Mouse (Mus musculus) fat pad, adult 2 months (tissue): ENCODE measurements around the gene Bcl2l1.

Source experiments
- DNase-seq: peaks from one replicate; pipeline ENCODE4 v3.0.0-alpha.2; 2011; ENCODE audit warnings: low read depth, low spot score; ENCODE audit errors: extremely low read depth

The Bcl2l1 gene

DNA sequence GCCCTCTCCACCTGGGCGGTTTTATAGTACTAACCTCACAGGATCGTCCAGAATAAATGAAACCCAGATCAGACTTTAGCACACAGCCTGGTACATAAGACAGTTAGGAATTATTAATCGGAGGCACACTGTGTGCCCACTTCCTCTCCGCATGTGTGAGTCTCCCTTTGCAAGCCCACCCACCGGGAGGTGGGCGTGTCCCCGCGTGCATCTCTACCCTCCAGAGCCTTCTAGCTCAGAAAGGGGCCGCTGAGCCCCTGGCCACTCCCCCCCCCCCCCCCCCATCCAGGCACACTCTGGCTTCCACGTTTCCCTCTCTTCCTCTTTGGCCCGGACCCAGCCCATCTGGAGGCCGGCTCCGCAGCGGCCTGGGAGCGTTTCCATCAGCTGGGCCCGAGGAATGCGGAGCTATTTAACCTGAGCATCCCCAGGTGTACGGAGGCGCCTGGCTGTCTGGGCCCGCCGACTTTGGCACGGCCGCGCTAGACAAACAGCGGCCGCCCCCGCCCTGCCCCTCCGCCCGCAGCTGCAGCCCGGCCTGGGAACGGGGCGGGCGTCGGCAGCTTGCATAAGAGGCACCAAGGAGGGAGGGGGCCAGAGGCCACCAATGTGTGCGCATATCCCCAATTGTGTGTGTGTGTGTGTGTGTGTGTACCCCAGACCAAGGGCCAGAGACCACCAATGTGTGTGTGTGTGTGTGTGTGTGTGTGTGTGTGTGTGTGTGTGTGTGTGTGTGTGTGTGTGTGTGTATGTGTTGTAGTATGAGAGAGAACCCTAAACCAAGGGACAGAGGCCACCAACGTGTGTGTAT is 92.3 kb downstream of the Bcl2l1 start:
- no peak for DNase-seq

DNA sequence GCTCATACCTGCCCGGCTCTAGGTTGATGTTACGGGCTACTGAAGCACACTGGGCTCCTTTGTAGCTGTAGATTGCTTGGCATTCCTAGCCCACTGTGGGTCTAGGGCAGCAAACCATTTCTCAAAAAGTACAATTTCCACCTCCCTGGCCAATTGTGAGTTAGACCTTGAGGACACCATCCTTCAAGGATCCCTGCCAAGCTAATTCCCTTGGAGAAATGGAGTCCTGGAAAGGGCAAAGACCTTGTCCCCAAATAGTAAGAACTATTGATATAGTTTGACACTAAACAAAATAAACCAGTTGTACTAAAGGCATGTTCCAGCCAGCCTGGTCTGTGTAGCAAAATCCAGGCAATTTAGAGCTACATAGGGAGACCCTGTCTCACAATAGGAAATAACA is 93.2 kb downstream of the Bcl2l1 start:
- no peak for DNase-seq

DNA sequence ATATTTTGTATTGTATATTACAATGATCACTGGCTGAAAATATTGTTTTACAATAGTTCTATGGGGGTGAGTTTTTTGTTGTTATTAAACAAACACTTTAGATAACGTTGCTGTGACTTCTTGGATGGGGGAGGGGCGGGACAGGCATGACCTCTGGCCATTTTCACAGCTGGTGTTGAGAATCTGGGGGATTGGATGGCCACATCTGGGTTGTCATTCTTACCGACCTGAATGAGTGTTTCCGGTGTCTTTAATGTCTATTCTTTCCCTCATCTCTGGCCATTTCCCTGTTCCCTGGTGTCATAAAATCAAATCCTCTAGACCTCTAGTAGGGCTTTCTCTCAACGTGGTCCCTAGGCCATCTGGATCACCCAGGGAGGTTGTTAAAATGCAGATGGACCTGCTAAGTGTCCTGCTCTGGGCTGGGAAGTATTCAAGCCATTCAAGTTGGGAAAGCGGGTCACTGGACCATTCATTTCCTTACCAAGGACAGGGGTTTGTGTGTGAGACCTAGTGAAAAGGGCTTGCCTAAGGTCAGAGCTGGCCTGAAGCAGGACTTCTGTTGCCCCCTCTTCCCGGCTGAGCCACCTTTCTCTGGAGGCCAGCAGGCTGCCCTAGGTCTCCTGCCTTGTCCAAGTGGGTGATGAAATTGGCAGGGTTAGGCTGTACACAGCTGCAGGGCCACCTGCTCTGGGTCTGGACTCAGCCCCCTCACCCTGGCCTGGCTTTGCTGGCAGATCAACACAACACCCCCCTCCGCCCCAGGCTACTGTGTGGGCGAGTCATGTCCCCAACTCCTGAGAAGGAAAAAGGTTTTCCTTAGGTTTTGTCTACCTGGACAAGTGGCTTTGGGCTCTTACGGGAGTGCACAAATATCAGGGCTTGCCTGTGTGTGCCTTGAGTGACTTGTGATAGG is 94.0 kb downstream of the Bcl2l1 start:
- no peak for DNase-seq

DNA sequence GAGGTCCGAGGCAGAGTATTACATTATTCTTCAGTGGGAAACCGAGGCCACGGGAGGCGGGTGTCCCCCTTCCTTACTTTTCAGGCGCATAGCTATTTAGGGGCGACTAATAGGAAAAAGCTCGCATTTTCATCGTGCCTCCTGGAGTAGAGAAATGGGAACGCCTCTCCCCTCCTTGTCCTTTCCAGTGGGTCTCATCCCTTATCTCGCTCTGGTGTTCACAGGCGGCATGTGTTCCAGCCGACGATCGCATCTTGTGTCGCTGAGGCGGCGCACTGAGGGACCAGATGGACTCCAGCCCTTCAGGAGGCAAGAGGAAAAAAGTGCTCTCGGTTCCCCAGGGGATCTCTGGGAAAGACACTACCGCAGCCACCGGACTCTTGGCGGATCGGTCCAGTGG is 94.8 kb downstream of the Bcl2l1 start:
- DNase-seq: no peak

DNA sequence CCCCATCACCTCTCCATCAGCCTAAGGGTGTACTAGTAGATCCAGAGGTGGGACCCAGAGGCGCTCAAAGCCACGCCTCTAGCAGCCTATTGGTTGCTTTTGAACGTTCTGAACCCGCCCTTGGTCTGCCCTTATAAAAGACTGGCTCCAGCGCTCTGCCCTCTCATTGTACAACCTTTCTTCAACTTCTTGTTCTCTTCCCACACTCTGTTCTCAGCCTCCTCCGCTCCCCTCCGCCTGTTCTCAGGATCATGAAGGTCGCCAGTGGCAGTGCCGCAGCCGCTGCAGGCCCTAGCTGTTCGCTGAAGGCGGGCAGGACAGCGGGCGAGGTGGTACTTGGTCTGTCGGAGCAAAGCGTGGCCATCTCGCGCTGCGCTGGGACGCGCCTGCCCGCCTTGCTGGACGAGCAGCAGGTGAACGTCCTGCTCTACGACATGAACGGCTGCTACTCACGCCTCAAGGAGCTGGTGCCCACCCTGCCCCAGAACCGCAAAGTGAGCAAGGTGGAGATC is 95.4 kb downstream of the Bcl2l1 start, which contains the start of gene Id1:
Gene Id1 (plus strand): TSS at position 162 of the 512 bp plus-strand sequence.
- no peak for DNase-seq

DNA sequence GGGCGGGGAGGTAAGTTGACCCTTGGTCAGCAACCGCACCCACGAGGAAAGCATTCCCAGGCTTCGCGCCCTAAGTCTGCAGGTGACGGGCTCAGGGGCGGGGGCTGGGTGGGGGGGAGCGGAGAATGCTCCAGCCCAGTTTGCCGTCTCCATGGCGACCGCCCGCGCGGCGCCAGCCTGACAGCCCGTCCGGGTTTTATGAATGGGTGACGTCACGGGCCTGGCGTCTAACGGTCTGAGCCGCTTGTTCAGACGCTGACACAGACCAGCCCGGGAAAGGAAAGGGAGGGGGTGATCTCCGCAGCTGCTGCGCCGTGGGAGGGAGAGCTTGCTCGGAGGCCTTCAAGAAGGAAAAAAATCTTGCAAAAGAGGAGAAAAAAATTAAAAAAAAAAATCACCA is 96.5 kb downstream of the Bcl2l1 start:
- DNase-seq: no peak

DNA sequence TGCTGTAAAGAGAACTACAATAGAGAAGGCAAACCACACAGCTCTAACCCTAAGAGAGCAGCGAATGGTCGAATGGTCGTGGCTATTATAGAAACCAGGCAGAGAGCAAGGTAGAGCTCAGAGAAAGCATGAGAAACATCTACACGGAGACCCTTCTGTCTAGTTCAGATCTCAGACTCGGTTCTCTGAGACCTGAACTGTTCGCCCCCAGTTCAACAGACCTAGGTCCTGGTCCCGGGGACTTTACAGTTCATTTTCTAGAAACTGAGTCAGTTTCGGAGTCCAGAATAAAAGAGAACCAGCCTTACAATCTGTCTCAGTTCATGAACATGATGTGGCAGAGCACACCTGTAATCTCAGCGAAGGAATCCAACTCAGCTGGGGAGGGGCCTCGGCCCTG is 97.0 kb downstream of the Bcl2l1 start:
- no peak for DNase-seq

DNA sequence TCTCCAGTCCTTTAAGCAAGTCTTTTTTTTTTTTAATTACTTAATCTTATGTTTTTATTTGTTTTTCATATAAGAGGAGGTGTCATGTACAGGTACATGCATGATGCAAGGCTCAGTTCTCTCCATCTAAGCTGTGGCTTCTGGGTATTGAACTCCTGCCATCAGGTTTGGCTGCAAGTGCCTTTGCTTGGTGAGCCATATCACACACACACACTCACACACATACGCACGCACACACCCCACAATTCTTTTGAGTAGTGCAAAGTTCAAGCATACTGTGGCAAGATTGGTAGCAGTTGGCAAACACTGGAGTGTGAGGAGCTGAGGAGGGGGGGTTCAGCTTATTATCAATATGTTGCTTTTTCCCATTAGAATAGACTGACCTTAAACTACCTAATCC is 98.3 kb downstream of the Bcl2l1 start:
- peak; percentile 84 for DNase-seq
